Mouse (Mus musculus): ENCODE measurements around the gene Tmem151a.

DNA sequence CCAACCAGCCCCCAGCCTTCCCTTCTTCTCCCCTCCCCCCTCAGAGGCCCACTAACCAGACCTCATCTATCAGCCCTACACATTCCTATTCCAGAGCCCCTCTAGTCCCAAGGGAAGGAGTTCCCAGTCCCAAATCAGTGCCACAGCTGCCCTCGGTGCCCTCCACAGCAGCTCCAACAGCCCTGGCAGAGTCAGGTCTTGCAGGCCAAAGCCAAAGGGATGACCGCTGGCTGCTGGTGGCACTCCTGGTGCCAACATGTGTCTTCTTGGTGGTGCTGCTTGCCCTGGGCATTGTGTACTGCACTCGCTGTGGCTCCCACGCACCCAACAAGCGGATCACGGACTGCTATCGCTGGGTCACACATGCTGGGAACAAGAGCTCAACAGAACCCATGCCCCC is 15.4 kb downstream of the Tmem151a start:
- TF ChIP-seq GATA1 (IDR thresholded peaks at IDR 0.05; ENCODE audit: low read length) (no peak), TAL1 (IDR thresholded peaks at IDR 0.05; ENCODE audit: low read length) (no peak)
